Mouse (Mus musculus) embryonic facial prominence, embryonic 13.5 days (tissue): ENCODE measurements around the gene Syt2. TPM values are rescaled to one million over a fixed set of nuclear protein-coding genes. Genes with fewer than 3 reads are reported as not detected.
A peak's percentile ranks its signal among the peaks of the same experiment; 100 is the strongest.

Source experiments
- ATAC-seq: fragments of 200-750 bp; cut with Nextera tagmentation; 2 replicates; pipeline ENCODE4 v1.8.0; 2017; ENCODE audit warnings: low read depth; ENCODE audit not compliant: insufficient number of reproducible peaks, insufficient read depth, low FRiP score, low TSS enrichment
- H3K27ac ChIP-seq: fragments of 300-500 bp; sonication (generic); 2 replicates; pipeline ENCODE4 v1.5.1; 2015; ENCODE audit warnings: moderate library complexity, mild to moderate bottlenecking, inconsistent platforms
- H3K27me3 ChIP-seq: fragments of 300-500 bp; sonication (generic); 2 replicates; pipeline ENCODE4 v1.6.1; 2015; ENCODE audit warnings: mild to moderate bottlenecking, inconsistent platforms
- H3K36me3 ChIP-seq: fragments of 300-500 bp; sonication (generic); 2 replicates; pipeline ENCODE4 v1.6.1; 2015; ENCODE audit warnings: mild to moderate bottlenecking, inconsistent platforms
- H3K4me1 ChIP-seq: fragments of 300-500 bp; sonication (generic); 2 replicates; pipeline ENCODE4 v1.6.1; 2015; ENCODE audit warnings: inconsistent platforms
- H3K4me2 ChIP-seq: fragments of 300-500 bp; sonication (generic); 2 replicates; pipeline ENCODE4 v1.6.1; 2015; ENCODE audit warnings: moderate library complexity, mild to moderate bottlenecking, inconsistent platforms
- H3K4me3 ChIP-seq: fragments of 300-500 bp; sonication (generic); 2 replicates; pipeline ENCODE4 v1.5.1; 2015; ENCODE audit warnings: mild to moderate bottlenecking, inconsistent platforms
- H3K9ac ChIP-seq: fragments of 300-500 bp; sonication (generic); 2 replicates; pipeline ENCODE4 v1.6.1; 2015; ENCODE audit warnings: mild to moderate bottlenecking, inconsistent platforms
- H3K9me3 ChIP-seq: fragments of 300-500 bp; sonication (generic); 2 replicates; pipeline ENCODE4 v1.6.1; 2016; ENCODE audit warnings: inconsistent platforms
- WGBS: fragments of 180-500 bp; shearing (Covaris S2); methylation state at CpG from one replicate; pipeline ENCODE4 v1.1.7; 2015; ENCODE audit warnings: mixed read lengths; 5-methylcytosine and 5-hydroxymethylcytosine counted together
- polyA plus RNA-seq: library from polyadenylated mRNA; unstranded; fragments of >200 nt; fragmentation: Nextera tagmentation; extraction: Ambion mirVana; gene quantifications from 2 replicates; pipeline ENCODE4 v1.2.1, GENCODE M21; 2015

Syt2 gene
- polyA plus RNA-seq, 1 experiment from 2014 or later: 0.46 TPM

DNA sequence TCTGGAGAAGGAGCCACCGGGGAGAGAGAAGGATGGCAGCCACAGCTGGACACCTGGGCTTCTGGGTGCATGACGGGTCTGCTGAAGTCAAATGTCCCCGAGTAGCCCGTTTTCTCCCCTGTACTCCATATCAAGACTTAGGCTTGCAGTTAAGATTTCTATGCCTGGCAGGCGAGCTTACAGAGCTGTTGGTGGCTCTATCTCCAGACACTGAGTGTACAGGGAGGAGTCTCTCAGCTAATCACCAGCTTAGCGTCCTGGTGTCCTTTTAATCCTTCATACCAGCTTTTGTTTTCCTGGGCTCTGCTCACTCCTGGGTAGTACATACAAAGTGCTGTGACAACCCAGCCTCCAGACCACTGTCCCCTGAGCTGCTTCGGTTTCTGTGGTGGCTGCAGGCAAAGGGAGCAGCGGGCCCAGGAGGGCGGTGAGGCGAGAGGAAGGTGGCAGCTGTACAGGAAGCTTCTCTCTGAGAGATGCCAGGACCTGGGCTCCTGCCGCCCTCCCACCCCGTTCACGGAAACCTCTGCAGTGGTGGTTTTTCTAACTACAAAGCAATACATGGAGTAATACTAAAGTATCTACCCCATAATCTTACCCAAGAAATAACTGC is 131.6 kb downstream of the Syt2 start:
- no peaks in the 10 kb centered on the region for H3K9me3 ChIP-seq
- WGBS: 50% methylated on average over 13 of the region's 13 CpGs
- H3K27ac ChIP-seq: peak overlapping the region; percentile 0; the same call in 1 of the 2 replicates
- H3K9ac ChIP-seq: no peak overlapping the region
- H3K4me3 ChIP-seq: no peak overlapping the region
- peaks cover 46% of the 10 kb centered on the region for H3K4me1 ChIP-seq
- no peaks in the 10 kb centered on the region for H3K27me3 ChIP-seq
- H3K36me3 ChIP-seq: peaks cover 10% of the 10 kb centered on the region
- ATAC-seq: no peak
- H3K4me2 ChIP-seq: no peak overlapping the region

DNA sequence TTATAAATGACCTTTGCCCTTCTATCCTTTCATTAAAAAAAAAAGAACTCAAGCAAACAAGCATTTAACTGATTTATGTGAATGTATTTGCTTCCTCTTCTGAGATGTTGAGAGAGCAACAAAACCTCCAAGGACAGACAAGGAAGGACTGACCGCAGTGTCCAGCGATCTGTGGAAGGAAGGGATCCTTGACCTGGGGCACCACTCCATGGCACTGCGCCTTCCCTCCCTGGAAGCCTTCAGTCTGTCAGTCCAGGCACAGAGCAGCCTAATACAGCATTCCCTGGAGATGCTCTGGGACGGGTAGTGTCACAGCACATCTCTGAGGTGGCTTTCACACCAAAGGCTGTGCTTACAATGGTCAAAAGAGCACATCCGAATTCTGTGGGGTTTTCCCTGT is 136.3 kb downstream of the Syt2 start:
- ATAC-seq: no peak
- Histone ChIP-seq H3K36me3 (peaks cover 6% of the 10 kb centered on the region; the same call in 1 of the 2 replicates), H3K4me1 (peaks cover 33% of the 10 kb centered on the region), H3K27ac (no peak overlapping the region), H3K9ac (no peak overlapping the region), H3K4me2 (no peak overlapping the region), H3K9me3 (no peaks in the 10 kb centered on the region), H3K4me3 (no peak overlapping the region), H3K27me3 (no peaks in the 10 kb centered on the region)
- 90% methylated on average over 5 of the region's 5 CpGs for WGBS

GRCm38 (mm10) chr1:134783958-134784357 is 137.5 kb downstream of the Syt2 start:
- H3K4me2 ChIP-seq: no peak overlapping the region
- H3K36me3 ChIP-seq: peaks cover 6% of the 10 kb centered on the region; the same call in 1 of the 2 replicates
- 0 out of 2 replicates have a peak overlapping the region, but pooled peaks have one; percentile 16 for H3K9ac ChIP-seq
- H3K4me1 ChIP-seq: peaks cover 32% of the 10 kb centered on the region
- WGBS: 65% methylated on average over 4 of the region's 4 CpGs
- ATAC-seq: no peak
- H3K9me3 ChIP-seq: no peaks in the 10 kb centered on the region
- peak overlapping the region; percentile 72; the same call in 1 of the 2 replicates for H3K27ac ChIP-seq
- no peaks in the 10 kb centered on the region for H3K27me3 ChIP-seq
- H3K4me3 ChIP-seq: no peak overlapping the region

DNA sequence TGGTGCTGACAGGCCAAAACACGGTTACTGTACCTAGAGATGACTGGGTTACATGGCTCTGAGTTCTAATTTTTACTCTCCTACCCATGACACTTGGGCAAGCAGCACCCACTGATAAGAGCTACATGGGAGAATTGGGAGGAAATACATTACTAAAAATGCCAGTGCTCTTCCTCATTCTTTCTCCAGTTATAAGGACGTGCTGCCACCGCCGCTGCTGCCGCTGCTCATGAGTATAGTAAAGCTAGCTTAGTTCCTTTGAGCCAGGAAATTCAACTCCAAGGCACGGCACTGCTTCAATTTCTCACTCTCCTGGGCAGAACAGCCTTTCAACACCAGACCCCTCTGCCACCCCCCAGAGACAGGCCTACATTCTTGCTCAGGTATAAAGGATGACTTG is 138.0 kb downstream of the Syt2 start:
- peak overlapping the region; percentile 72 for H3K27ac ChIP-seq
- 0 out of 2 replicates have a peak overlapping the region, but pooled peaks have one; percentile 16 for H3K9ac ChIP-seq
- ATAC-seq: no peak
- peaks cover 6% of the 10 kb centered on the region; the same call in 1 of the 2 replicates for H3K36me3 ChIP-seq
- H3K9me3 ChIP-seq: no peaks in the 10 kb centered on the region
- no peak overlapping the region for H3K4me3 ChIP-seq
- WGBS: 55% methylated on average over 6 of the region's 6 CpGs
- H3K4me1 ChIP-seq: peaks cover 32% of the 10 kb centered on the region
- no peak overlapping the region for H3K4me2 ChIP-seq
- H3K27me3 ChIP-seq: no peaks in the 10 kb centered on the region

DNA sequence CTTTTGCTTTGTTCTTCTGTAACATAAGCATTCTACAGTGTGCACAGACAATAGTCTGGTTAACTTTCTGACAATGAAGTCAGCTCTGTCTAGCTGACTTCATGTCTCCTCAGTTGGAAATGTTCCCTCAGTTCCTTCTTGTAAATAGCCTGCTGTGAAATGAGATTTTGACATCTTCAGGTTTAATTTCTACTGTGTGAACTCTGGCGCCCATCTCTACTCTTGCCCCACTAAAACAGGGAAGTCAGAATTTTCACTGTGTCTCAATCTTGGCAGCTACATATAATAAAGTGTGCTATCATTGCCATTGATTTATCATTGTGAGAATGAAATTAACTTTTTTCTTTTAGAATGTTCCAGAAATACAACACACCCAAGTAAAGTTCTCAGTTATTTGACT is 138.4 kb downstream of the Syt2 start:
- peak overlapping the region; percentile 72 for H3K27ac ChIP-seq
- no peak overlapping the region for H3K9ac ChIP-seq
- no peak for ATAC-seq
- no peak overlapping the region for H3K4me3 ChIP-seq
- no peak overlapping the region for H3K4me2 ChIP-seq
- H3K27me3 ChIP-seq: no peaks in the 10 kb centered on the region
- H3K36me3 ChIP-seq: peaks cover 6% of the 10 kb centered on the region; the same call in 1 of the 2 replicates
- WGBS: 89% methylated on average over 1 of the region's 1 CpGs
- H3K4me1 ChIP-seq: peaks cover 32% of the 10 kb centered on the region
- no peaks in the 10 kb centered on the region for H3K9me3 ChIP-seq

DNA sequence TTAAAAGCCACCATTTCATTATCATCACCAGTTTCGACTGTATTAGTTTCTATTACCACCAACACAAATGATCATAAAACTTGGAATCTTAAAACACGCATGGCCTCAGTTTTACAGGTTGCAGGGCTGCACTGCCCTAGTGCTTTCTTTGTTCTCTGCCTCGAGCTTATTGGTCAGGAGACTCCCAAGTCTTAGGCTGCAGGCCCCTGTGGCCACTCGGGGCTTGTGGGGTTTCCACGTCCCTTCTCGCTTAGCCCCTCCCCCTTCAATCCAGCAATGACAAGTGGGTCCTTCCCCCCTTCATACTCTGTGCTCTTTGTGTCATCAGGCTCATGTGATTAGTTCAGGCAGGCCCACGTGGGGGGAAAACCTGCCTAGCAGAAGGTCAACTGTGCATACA is 141.6 kb downstream of the Syt2 start:
- WGBS: 31% methylated on average over 7 of the region's 7 CpGs
- Histone ChIP-seq H3K9ac (no peak overlapping the region), H3K27ac (peak overlapping the region; percentile 82), H3K4me1 (peaks cover 35% of the 10 kb centered on the region), H3K4me2 (no peak overlapping the region), H3K4me3 (no peak overlapping the region), H3K9me3 (no peaks in the 10 kb centered on the region), H3K27me3 (no peaks in the 10 kb centered on the region), H3K36me3 (no peaks in the 10 kb centered on the region)
- ATAC-seq: no peak

GRCm38 (mm10) chr1:134790716-134791439 is 144.4 kb downstream of the Syt2 start:
- 93% methylated on average over 2 of the region's 2 CpGs for WGBS
- Histone ChIP-seq H3K27me3 (no peaks in the 10 kb centered on the region), H3K9ac (no peak overlapping the region), H3K36me3 (no peaks in the 10 kb centered on the region), H3K27ac (no peak overlapping the region), H3K4me1 (peaks cover 24% of the 10 kb centered on the region), H3K9me3 (no peaks in the 10 kb centered on the region), H3K4me2 (no peak overlapping the region), H3K4me3 (no peak overlapping the region)
- no peak for ATAC-seq

- H3K27ac ChIP-seq: no peak overlapping the region
- peaks cover 23% of the 10 kb centered on the region for H3K4me1 ChIP-seq
- no peak overlapping the region for H3K4me3 ChIP-seq
- H3K9me3 ChIP-seq: no peaks in the 10 kb centered on the region
- ATAC-seq: no peak
- no peaks in the 10 kb centered on the region for H3K36me3 ChIP-seq
- no peak overlapping the region for H3K9ac ChIP-seq
- H3K27me3 ChIP-seq: no peaks in the 10 kb centered on the region
- no peak overlapping the region for H3K4me2 ChIP-seq
These were observed 145.0 kb downstream of the Syt2 start for GRCm38 (mm10) chr1:134791456-134791855.

GRCm38 (mm10) chr1:134796076-134796475 is 149.6 kb downstream of the Syt2 start:
- WGBS: 91% methylated on average over 1 of the region's 1 CpGs
- no peaks in the 10 kb centered on the region for H3K9me3 ChIP-seq
- no peak overlapping the region for H3K27ac ChIP-seq
- H3K4me3 ChIP-seq: no peak overlapping the region
- H3K4me2 ChIP-seq: no peak overlapping the region
- no peaks in the 10 kb centered on the region for H3K36me3 ChIP-seq
- no peaks in the 10 kb centered on the region for H3K27me3 ChIP-seq
- no peak for ATAC-seq
- no peak overlapping the region for H3K9ac ChIP-seq
- peaks cover 14% of the 10 kb centered on the region for H3K4me1 ChIP-seq

DNA sequence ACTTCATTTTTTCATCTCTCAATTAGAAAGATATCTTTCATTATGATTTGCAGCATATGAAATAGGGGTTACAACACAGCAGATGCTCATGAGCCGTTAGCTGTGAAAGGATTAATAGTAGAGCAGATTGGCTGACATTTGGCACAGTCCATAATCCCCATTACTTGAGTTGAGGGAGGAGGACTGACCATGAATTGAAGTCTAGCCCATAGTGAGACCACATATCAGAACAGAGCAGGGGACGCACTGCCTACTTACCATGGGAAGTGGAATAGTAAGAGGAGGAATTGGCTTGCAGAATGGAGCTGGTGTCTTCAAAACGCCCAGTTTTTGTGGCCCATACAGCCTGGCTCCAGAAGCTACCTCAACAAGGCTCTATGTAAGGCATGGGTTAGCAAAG is 150.1 kb downstream of the Syt2 start:
- ATAC-seq: no peak
- no peaks in the 10 kb centered on the region for H3K27me3 ChIP-seq
- no peak overlapping the region for H3K9ac ChIP-seq
- 88% methylated on average over 3 of the region's 3 CpGs for WGBS
- H3K27ac ChIP-seq: no peak overlapping the region
- H3K36me3 ChIP-seq: no peaks in the 10 kb centered on the region
- no peaks in the 10 kb centered on the region for H3K9me3 ChIP-seq
- H3K4me3 ChIP-seq: no peak overlapping the region
- no peak overlapping the region for H3K4me2 ChIP-seq
- H3K4me1 ChIP-seq: peaks cover 19% of the 10 kb centered on the region

GRCm38 (mm10) chr1:134801758-134802157 is 155.3 kb downstream of the Syt2 start:
- Histone ChIP-seq H3K4me1 (peaks cover 44% of the 10 kb centered on the region), H3K36me3 (no peaks in the 10 kb centered on the region), H3K27me3 (no peaks in the 10 kb centered on the region), H3K9me3 (no peaks in the 10 kb centered on the region), H3K9ac (no peak overlapping the region), H3K4me3 (peak overlapping the region; percentile 24), H3K27ac (peak overlapping the region; percentile 58; the same call in 1 of the 2 replicates), H3K4me2 (peak overlapping the region; percentile 52)
- no peak for ATAC-seq
- 80% methylated on average over 7 of the region's 7 CpGs for WGBS
